Mouse (Mus musculus) adrenal gland, postnatal 10 days (tissue): ENCODE measurements around the gene Saa2. TPM values are rescaled to one million over a fixed set of nuclear protein-coding genes. Genes with fewer than 3 reads are reported as not detected.

Source experiments
- DNase-seq: peaks from one replicate; pipeline ENCODE4 v3.0.0; 2021; ENCODE audit warnings: mixed read lengths
- total RNA-seq, 2 experiments: library from RNA; stranded (reverse); gene quantifications; 2 replicates each; pipeline ENCODE4 v1.2.3; 2021

Saa2 gene
- total RNA-seq, 2 experiments from 2014 or later: not detected

DNA sequence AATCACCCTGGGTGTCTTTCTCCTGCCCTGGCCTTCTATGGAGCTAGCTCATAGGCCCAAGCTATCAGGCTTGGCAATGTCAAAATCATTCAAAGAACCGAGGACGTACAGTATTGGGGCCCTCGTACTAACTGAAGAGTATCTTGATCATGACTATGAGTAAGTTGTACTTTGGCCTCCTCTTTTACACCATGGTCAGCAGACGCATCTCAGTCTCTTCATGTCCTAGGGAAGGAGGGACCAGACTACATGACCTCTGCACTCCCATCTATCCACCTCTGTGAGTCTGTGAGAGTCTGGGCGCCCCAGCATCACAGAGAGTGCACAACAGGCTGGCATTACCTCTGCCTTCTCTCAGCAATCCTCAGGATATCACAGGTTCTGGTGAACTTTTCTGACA lies 11.0 kb downstream of the Saa2 start:
- DNase-seq: no peak

DNA sequence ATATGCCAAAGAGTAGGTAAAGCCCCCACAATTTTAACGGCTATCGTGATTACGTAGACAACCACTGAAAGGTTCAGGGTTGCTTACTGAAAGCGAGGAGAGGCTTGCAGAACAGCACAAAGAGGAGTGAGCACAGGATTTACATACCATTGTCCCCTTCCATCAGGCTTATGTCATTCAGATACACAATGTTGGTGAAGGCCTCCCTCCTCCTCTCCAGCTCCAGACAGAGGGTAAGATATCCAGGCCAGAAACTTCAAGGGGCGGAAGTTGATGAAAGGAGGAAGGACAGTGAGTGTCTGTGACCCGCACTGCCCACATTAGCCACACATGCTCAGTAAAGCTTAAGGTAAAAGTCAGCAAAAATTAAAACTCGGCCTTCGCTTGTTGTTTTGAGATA lies 13.1 kb downstream of the Saa2 start:
- no peak for DNase-seq

DNA sequence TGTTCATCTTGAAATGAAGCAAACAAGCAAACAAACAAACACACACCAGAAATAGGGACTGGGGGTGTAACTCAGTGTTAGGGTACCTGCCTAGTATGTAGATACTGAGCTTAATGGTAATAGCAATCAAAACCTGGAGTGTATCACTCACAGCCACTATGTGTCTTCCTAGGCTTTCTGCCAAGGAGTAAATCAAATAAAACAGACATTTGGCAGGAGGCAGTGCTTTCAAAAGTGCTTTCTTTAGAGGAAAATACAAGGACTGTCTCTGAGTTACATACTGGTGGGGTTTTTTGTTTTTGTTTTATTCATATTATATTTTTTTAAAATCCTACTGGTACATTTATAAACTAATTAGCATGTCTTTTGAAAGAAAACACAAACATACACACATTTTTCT lies 15.8 kb downstream of the Saa2 start:
- no peak for DNase-seq

DNA sequence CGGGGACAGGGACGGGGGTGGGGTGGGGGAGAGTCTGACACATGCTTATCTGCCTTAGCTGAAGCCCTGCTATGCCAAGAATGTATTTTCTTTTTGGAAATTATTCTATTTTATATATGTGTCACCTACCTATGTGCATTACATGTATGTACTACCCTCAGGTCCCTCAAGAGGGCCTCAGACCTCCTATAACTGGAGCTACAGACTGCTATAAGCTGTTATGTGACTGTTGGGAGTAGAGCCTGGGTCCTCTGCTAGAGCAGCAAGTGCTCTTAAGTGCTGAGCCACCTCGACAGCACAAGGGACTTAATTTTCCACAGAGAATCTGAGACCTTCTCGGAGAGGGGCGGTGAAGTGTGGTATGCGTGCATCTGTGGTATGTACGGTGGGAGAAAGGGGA lies 16.9 kb downstream of the Saa2 start:
- no peak for DNase-seq

DNA sequence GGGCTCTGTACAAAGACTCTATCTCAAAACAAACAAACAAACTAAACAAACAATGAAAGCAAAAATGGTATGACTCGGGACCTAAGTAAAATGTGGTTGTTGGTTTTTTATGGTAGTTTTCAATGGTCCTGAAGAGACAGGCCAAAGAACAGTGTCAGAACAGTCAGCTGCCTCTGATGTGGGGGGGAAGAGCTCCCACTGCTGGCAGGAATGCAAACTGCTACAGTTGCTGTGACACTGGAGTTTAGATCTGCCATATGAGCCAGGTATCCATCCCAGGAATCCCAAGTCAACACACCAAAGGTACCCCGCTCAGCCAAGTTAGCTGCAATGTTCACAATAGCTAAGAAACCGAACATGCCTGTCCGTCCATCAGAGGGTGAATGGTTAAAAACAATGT lies 19.1 kb downstream of the Saa2 start:
- DNase-seq: peak; percentile 69

DNA sequence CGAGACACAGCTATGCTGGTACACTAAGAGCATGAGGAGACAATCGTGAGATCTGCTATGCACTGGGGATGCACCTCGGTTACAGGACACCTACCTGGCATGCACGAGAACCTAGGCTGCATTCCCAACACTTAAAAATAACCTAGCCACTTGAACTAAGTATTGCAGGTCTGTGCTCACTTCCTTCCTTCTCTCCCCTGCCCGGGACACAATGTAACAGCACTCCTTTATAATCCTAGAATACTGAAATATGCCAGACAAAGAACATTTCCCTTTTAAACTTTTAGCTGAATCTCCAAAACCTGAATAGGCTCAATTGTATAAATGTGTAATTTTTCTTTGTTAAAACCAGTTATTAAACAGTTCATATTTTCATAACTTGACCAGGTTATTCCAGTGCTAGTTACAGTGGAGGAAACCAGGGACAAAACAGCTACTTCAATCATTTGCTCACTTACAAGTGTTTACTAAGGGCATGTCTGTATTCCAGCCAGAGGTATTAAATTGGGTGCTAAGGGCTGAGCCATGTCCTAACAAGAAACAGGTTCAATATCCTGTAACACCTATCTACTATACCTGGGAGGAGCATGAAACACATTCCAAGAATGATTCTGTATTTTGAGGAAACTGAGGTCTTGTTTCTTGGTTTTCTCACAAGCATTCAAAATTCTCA lies 37.7 kb downstream of the Saa2 start:
- DNase-seq: no peak

DNA sequence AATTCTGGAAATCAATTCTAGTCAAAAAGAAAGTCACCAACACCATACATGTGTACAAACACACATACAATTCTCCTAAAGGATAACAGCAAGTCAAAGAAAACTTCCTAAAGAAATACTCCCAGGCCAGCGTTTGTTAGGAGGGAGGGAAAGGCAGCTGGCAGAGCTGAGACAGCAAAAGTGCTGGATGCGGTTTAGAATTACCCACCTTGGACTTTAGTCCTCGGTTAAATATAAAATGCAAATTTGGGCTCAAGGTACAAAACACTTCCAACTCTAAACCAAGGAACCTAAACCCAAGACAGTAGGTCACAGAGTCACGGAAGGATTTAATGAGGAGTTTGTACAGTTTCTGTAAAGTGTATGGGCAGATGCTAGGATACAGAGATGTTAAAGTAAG lies 42.3 kb downstream of the Saa2 start:
- no peak for DNase-seq

DNA sequence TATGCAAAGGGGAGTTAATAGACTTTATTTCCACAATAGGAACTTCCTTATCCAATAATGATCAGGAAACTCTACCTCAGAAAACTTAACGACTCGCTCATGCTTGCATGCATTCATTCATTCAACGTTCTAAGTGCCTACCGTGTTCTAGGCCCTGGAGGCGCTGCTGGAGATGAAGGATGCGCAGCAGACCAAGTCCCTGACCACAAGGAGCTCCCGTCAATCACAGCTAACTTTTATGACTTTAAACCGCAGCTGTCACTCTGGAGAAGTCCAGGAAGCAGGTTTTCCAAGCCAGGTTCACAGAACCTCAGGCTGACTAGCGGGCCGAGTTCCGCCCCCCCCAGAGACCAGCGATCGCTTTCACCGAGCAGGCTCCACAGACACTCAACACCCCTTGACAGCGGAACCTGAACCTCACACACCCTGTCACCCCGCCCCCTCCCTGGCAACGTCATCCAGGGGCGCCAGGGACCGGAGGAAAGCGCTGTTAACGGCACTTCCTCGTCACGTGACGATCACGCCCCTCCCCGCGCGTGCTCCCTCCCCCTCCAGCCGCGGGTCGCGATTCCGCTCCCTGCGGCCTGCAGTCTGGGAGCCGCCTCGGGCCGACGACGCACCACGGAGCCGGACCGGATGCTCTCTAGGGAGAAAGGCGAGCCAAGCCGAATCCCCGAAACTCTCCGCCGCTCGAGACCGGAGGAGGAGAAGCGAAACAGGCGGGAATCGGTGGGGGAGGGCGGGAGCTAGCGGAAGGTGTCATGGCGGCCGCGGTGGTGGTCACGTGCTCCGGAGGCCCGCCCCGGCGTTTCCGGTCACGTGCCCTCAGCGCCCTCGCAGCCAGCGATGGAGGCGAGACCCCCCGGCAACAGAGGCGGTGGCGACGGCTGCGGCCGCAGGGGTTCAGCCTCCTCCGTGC lies 44.0 kb downstream of the Saa2 start, which contains the start of the genes Hps5 and Gtf2h1:
TSS of gene Hps5 (minus strand) at position 778 of the 919 bp plus-strand sequence.
TSS of gene Gtf2h1 (plus strand) at position 817 of the 919 bp plus-strand sequence.
- DNase-seq: peak; percentile 100

DNA sequence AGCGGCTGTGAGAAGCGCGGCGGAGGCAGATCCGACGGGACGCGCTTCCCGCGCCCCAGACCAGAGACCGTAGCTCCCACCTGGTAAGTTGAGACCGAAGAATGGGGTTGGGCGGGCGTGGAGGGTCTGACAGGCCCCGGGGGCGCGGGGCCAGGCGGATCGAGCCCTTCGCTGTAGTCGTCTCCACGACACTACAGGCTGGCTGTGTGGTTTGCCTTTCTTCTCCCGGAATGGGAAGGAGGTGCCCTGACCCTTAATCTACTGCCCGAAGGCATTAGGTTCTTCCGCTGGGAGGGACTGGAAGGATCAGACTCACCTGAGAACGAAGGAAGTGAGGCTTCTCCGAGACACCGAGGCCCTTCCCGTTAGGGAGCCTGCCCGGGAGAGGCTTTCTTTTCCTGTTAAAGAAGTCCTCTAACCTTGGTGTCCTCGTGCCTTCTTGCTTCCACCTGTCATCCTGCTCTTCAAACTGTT lies 44.7 kb downstream of the Saa2 start:
- DNase-seq: no peak

DNA sequence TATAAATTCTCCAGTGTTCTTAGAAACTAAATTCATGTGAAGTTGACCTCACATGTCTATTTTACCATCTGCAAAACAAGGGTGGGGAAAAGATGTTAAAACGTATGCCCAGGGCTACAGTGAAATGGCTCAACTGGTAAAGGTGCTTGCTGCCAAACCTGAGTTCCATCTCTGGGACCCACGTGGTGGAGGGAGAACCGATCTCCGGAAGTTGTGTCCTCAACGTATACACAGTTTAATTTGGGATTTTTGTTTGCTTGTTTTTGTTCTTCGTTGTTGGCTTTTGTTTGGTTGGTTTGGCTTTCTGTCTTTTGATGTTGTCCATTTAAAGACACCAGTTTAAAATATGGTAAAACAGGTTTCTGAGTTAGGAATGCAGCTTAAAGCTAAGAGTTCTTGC lies 45.2 kb downstream of the Saa2 start:
- DNase-seq: no peak

Other genes starting within 250 kb of the Saa2 start
- gene Sergef, start 112.0 kb upstream of the Saa2 start, total RNA-seq: 10 to 100 TPM in 1 of 2 experiments, 1 to 10 TPM in 1; 9.7 to 14.4 TPM
- gene Tph1, start 79.3 kb upstream of the Saa2 start, total RNA-seq: not detected
- gene Saal1, start 41.1 kb upstream of the Saa2 start, total RNA-seq: 10 to 100 TPM; 10.1 to 10.2 TPM
- gene Saa3, start 36.1 kb upstream of the Saa2 start, total RNA-seq: 1 to 10 TPM in 1 of 2 experiments, not detected in 1; 1.2 TPM
- gene Saa4, start 19.2 kb upstream of the Saa2 start, total RNA-seq: 10 to 100 TPM in 1 of 2 experiments, 1 to 10 TPM in 1; 3.2 to 10.9 TPM
- gene Saa1, start 8.8 kb upstream of the Saa2 start, total RNA-seq: under 1 TPM in 1 of 2 experiments, not detected in 1; 0.63 TPM
- 10 to 100 TPM; 21.7 to 21.9 TPM for gene Hps5, start 44.3 kb downstream of the Saa2 start, total RNA-seq
- 10 to 100 TPM; 36.1 to 37.1 TPM for gene Gtf2h1, start 44.3 kb downstream of the Saa2 start, total RNA-seq
- gene Ldha, start 89.7 kb downstream of the Saa2 start, total RNA-seq: 100 to 1,000 TPM; 693 to 863 TPM
- not detected for gene Ldhc, start 109.4 kb downstream of the Saa2 start, total RNA-seq
- gene Tsg101, start 168.2 kb downstream of the Saa2 start, total RNA-seq: 10 to 100 TPM; 68.6 to 69.5 TPM
- gene Uevld, start 206.7 kb downstream of the Saa2 start, total RNA-seq: 10 to 100 TPM; 22.8 TPM
- not detected for gene Gm9999, start 231.8 kb downstream of the Saa2 start, total RNA-seq